Mouse (Mus musculus) liver, embryonic 15.5 days (tissue): ENCODE data around the gene Olfr453. TPM values are rescaled to one million over a fixed set of nuclear protein-coding genes. Genes with fewer than 3 reads are reported as not detected.

Experiments used
- ATAC-seq: fragments of 200-750 bp; cut with Nextera tagmentation; 2 replicates; pipeline ENCODE4 v1.8.0; 2017; ENCODE audit warnings: moderate number of reproducible peaks, mild to moderate bottlenecking, moderate library complexity; ENCODE audit not compliant: insufficient read depth
- H3K27ac ChIP-seq: fragments of 300-500 bp; sonication (generic); replicated peaks from 2 replicates; pipeline ENCODE4 v1.5.1; 2015; ENCODE audit warnings: mild to moderate bottlenecking, inconsistent platforms
- H3K27me3 ChIP-seq: fragments of 300-500 bp; sonication (generic); 2 replicates; pipeline ENCODE4 v1.6.1; 2015; ENCODE audit warnings: mild to moderate bottlenecking, inconsistent platforms
- H3K36me3 ChIP-seq: fragments of 300-500 bp; sonication (generic); replicated peaks from 2 replicates; pipeline ENCODE4 v1.6.1; 2015; ENCODE audit warnings: moderate library complexity, mild to moderate bottlenecking, inconsistent platforms
- H3K4me1 ChIP-seq: fragments of 300-500 bp; sonication (generic); replicated peaks from 2 replicates; pipeline ENCODE4 v1.6.1; 2015; ENCODE audit warnings: inconsistent platforms
- H3K4me2 ChIP-seq: fragments of 300-500 bp; sonication (generic); 2 replicates; pipeline ENCODE4 v1.6.1; 2015; ENCODE audit warnings: moderate library complexity, mild to moderate bottlenecking, inconsistent platforms
- H3K4me3 ChIP-seq: fragments of 300-500 bp; sonication (generic); replicated peaks from 2 replicates; pipeline ENCODE4 v1.5.1; 2015; ENCODE audit warnings: mild to moderate bottlenecking, inconsistent platforms
- H3K9ac ChIP-seq: fragments of 300-500 bp; sonication (generic); 2 replicates; pipeline ENCODE4 v1.6.1; 2015; ENCODE audit warnings: moderate library complexity, mild to moderate bottlenecking, inconsistent platforms
- H3K9me3 ChIP-seq: fragments of 300-500 bp; sonication (generic); replicated peaks from 2 replicates; pipeline ENCODE4 v1.6.1; 2016; ENCODE audit warnings: inconsistent platforms
- WGBS: fragments of 180-500 bp; shearing (Covaris S2); methylation state at CpG from one replicate; pipeline ENCODE4 v1.1.7; 2015; ENCODE audit warnings: mixed read lengths; ENCODE audit not compliant: insufficient replicate concordance; 5-methylcytosine and 5-hydroxymethylcytosine counted together
- polyA plus RNA-seq: library from polyadenylated mRNA; unstranded; fragments of >200 nt; fragmentation: Nextera tagmentation; extraction: Ambion mirVana; gene quantifications from 2 replicates; pipeline ENCODE4 v1.2.1, GENCODE M21; 2015

The Olfr453 gene
- polyA plus RNA-seq, 1 experiment from 2014 or later: not detected

DNA sequence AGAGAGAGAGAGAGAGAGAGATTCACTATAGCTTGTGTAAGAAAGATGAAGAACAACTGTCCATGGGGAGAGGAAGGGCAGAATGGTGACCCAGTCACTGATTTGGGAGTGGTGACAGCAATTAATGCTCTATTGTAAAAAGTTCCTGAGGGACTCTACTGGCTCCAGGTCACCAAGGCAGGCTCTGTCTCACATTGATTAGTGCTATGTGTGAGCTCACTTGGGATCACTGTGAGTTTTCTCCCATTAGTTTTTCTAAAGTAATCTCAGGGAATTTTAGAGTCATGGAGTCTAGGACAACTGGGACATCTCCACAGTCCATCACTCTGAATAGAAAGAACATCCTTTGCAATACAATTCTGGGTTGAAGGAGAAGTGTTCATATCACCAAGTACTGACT is 45.6 kb downstream of the Olfr453 start, which contains the start of gene Olfr452:
TSS of gene Olfr452 (plus strand) at position 301 of the 400 bp plus-strand sequence.
- ATAC-seq: no peak
- Histone ChIP-seq H3K4me2 (no peak within 1 kb of the TSS), H3K27ac (no peak within 1 kb of the TSS), H3K4me1 (no peaks in the 10 kb centered on the region), H3K4me3 (no peak within 1 kb of the TSS), H3K9me3 (no peaks in the 10 kb centered on the region), H3K27me3 (no peaks in the 10 kb centered on the region), H3K9ac (no peak within 1 kb of the TSS), H3K36me3 (no peaks in the 10 kb centered on the region)

DNA sequence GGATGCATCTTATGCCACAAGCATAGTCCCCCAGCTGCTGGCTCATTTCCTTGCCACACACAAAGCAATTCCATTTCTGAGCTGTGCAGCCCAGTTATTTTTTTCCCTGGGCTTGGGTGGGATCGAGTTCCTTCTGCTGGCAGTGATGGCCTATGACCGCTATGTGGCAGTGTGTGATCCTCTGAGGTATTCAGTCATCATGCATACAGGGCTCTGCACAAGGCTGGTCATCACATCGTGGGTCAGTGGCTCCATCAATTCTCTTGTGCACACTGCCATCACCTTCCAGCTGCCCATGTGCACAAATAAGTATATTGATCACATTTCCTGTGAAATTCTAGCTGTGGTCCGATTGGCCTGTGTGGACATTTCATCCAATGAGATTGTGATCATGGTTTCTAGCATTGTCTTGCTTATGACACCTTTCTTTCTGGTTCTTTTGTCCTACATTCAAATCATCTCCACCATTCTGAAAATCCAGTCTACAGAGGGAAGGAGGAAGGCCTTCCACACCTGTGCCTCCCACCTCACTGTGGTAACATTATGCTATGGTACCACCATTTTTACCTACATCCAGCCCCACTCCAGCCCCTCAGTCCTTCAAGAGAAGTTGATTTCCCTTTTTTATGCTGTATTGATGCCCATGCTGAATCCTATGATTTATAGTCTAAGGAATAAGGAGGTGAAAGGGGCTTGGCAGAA is 51.2 kb downstream of the Olfr453 start:
- Histone ChIP-seq H3K4me1 (no peaks in the 10 kb centered on the region), H3K9ac (no peak overlapping the region), H3K4me2 (no peak overlapping the region), H3K36me3 (no peaks in the 10 kb centered on the region), H3K4me3 (no peak overlapping the region), H3K27me3 (no peaks in the 10 kb centered on the region), H3K27ac (no peak overlapping the region), H3K9me3 (no peaks in the 10 kb centered on the region)
- no peak for ATAC-seq
- WGBS: 40% methylated on average over 4 of the region's 4 CpGs

DNA sequence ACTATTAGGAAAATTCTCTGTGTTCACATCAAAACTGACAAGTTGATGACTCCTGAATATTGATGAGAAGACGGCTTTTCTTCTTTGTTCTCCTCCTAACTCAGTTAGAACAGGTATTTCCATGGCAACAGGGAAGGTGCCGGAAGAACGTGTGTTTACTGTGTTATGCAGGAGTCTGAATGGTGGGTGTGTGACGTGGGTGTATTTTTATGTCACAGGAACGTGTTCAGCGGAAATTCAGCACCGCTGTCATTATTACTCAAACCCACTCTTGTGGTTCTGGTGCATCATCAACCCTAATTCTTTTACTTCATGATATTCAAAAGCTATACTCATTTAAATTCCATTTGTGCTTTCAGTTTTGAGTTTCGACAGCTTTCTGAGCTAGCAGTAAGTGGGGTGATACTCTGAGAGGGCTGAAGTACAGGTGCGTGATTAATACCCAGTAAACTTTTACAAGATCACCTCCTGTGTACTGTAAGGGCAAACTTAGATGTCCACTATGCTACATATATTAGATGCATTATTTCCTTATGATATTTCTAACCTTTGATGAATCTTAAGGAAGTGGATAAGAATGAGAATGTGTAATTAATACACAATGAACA is 51.9 kb downstream of the Olfr453 start:
- Histone ChIP-seq H3K36me3 (no peaks in the 10 kb centered on the region), H3K27me3 (no peaks in the 10 kb centered on the region), H3K27ac (no peak overlapping the region), H3K4me2 (no peak overlapping the region), H3K4me1 (no peaks in the 10 kb centered on the region), H3K4me3 (no peak overlapping the region), H3K9me3 (no peaks in the 10 kb centered on the region), H3K9ac (no peak overlapping the region)
- no peak for ATAC-seq
- WGBS: 66% methylated on average over 9 of the region's 9 CpGs

DNA sequence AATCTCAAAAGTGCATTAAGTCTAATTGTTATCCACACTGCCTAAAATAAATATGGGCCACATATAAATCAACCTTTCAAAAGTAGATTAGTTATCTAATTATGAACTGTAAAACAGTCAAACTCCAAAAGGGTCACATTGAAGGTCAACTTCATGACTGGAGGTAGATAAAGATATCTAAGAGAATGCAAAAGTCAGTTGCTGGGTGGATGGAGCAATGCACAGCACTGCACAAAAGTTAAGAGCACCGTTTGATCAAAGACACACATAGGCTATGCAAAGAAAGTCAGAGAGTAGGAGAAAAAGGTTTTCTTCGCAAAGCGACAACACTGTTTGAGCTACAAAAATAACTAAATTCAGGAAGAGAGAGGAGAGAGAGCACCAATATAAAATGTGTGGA is 55.8 kb downstream of the Olfr453 start:
- no peak overlapping the region for H3K4me3 ChIP-seq
- no peaks in the 10 kb centered on the region for H3K4me1 ChIP-seq
- no peaks in the 10 kb centered on the region for H3K9me3 ChIP-seq
- no peaks in the 10 kb centered on the region for H3K27me3 ChIP-seq
- H3K9ac ChIP-seq: no peak overlapping the region
- H3K4me2 ChIP-seq: no peak overlapping the region
- 72% methylated on average over 3 of the region's 3 CpGs for WGBS
- H3K27ac ChIP-seq: no peak overlapping the region
- H3K36me3 ChIP-seq: no peaks in the 10 kb centered on the region
- no peak for ATAC-seq

Other genes starting within 250 kb of the Olfr453 start
- not detected in 2 replicates for gene Olfr455, start 191.8 kb upstream of the Olfr453 start, polyA plus RNA-seq
- not detected in 2 replicates for gene Tcaf3, start 141.7 kb upstream of the Olfr453 start, polyA plus RNA-seq
- 0.15 and 0.23 TPM in 2 replicates for gene Tcaf2, start 94.1 kb upstream of the Olfr453 start, polyA plus RNA-seq
- gene Tcaf1, start 29.3 kb upstream of the Olfr453 start, polyA plus RNA-seq: 4.7 TPM in 2 replicates
- not detected in 2 replicates for gene Olfr38, start 17.0 kb downstream of the Olfr453 start, polyA plus RNA-seq
- gene Olfr452, start 45.7 kb downstream of the Olfr453 start, polyA plus RNA-seq: not detected in 2 replicates
- not detected in 2 replicates for gene Olfr450, start 72.6 kb downstream of the Olfr453 start, polyA plus RNA-seq
- gene Olfr449, start 95.0 kb downstream of the Olfr453 start, polyA plus RNA-seq: not detected in 2 replicates
- not detected in 2 replicates for gene Olfr448, start 151.1 kb downstream of the Olfr453 start, polyA plus RNA-seq
- not detected in 2 replicates for gene Olfr447, start 169.5 kb downstream of the Olfr453 start, polyA plus RNA-seq
- not detected in 2 replicates for gene Olfr446, start 182.0 kb downstream of the Olfr453 start, polyA plus RNA-seq
- not detected in 2 replicates for gene Olfr444, start 209.7 kb downstream of the Olfr453 start, polyA plus RNA-seq